Mouse (Mus musculus): ENCODE measurements around the gene Olfr481. TPM values are rescaled to one million over a fixed set of nuclear protein-coding genes. Genes with fewer than 3 reads are reported as not detected.

Olfr481 gene
- polyA plus RNA-seq (2014; fragmentation: Nextera tagmentation; extraction: Ambion mirVana), result not detected in 2 replicates

- no peak for ATAC-seq (ENCODE audit: low FRiP score)
- Histone ChIP-seq H3K9me3 (ENCODE audit: control insufficient read depth, low read length) (no peaks in the 10 kb centered on the region), H3K27me3 (ENCODE audit: control insufficient read depth, insufficient read depth, low read length) (no peaks in the 10 kb centered on the region), H3K9ac (ENCODE audit: low read length) (no peak within 1 kb of the TSS), H3K4me2 (no peak within 1 kb of the TSS), H3K36me3 (ENCODE audit: control insufficient read depth, insufficient read depth, low read length) (no peaks in the 10 kb centered on the region), H3K4me1 (ENCODE audit: control insufficient read depth, insufficient read depth, low read length) (no peaks in the 10 kb centered on the region), H3K27ac (ENCODE audit: low read depth, low read length) (no peak within 1 kb of the TSS), H3K4me3 (ENCODE audit: low read depth, low read length) (no peak within 1 kb of the TSS)
- no peak for DNase-seq (ENCODE audit: low spot score, missing footprints)
Observed at GRCm38 (mm10) chr7:108079555-108079954, at the start of gene Olfr481. Gene Olfr481 (plus strand): TSS chr7:108079855.

- no peak within 1 kb of the TSS for H3K4me2 ChIP-seq
- H3K4me3 ChIP-seq (ENCODE audit: low read depth, low read length), result no peak within 1 kb of the TSS
- ATAC-seq (ENCODE audit: low FRiP score), result no peak
- no peak for DNase-seq (ENCODE audit: low spot score, missing footprints)
- no peak within 1 kb of the TSS for H3K9ac ChIP-seq (ENCODE audit: low read length)
- H3K4me1 ChIP-seq (ENCODE audit: control insufficient read depth, insufficient read depth, low read length), result no peaks in the 10 kb centered on the region
- 80% methylated on average over 3 of the region's 3 CpGs for WGBS
- H3K36me3 ChIP-seq (ENCODE audit: control insufficient read depth, insufficient read depth, low read length), result no peaks in the 10 kb centered on the region
- no peak within 1 kb of the TSS for H3K27ac ChIP-seq (ENCODE audit: low read depth, low read length)
- no peaks in the 10 kb centered on the region for H3K9me3 ChIP-seq (ENCODE audit: control insufficient read depth, low read length)
- no peaks in the 10 kb centered on the region for H3K27me3 ChIP-seq (ENCODE audit: control insufficient read depth, insufficient read depth, low read length)
Observed at GRCm38 (mm10) chr7:108033889-108034288, 45.8 kb upstream of the Olfr481 start, which contains the start of gene Olfr478. Gene Olfr478 (minus strand): TSS chr7:108033989.

GRCm38 (mm10) chr7:108050393-108050792, 29.3 kb upstream of the Olfr481 start, which contains the start of gene Olfr479:
Gene Olfr479 (plus strand): TSS chr7:108050693.
- ATAC-seq (ENCODE audit: low FRiP score) (no peak), DNase-seq (ENCODE audit: low spot score, missing footprints) (no peak)
- Histone ChIP-seq H3K27ac (ENCODE audit: low read depth, low read length) (no peak within 1 kb of the TSS), H3K9ac (ENCODE audit: low read length) (no peak within 1 kb of the TSS), H3K4me2 (no peak within 1 kb of the TSS), H3K9me3 (ENCODE audit: control insufficient read depth, low read length) (no peaks in the 10 kb centered on the region), H3K36me3 (ENCODE audit: control insufficient read depth, insufficient read depth, low read length) (no peaks in the 10 kb centered on the region), H3K27me3 (ENCODE audit: control insufficient read depth, insufficient read depth, low read length) (no peaks in the 10 kb centered on the region), H3K4me1 (ENCODE audit: control insufficient read depth, insufficient read depth, low read length) (no peaks in the 10 kb centered on the region), H3K4me3 (ENCODE audit: low read depth, low read length) (no peak within 1 kb of the TSS)
- 86% methylated on average over 2 of the region's 2 CpGs for WGBS

- Histone ChIP-seq H3K36me3 (ENCODE audit: control insufficient read depth, insufficient read depth, low read length) (no peaks in the 10 kb centered on the region), H3K27me3 (ENCODE audit: control insufficient read depth, insufficient read depth, low read length) (no peaks in the 10 kb centered on the region), H3K4me1 (ENCODE audit: control insufficient read depth, insufficient read depth, low read length) (no peaks in the 10 kb centered on the region), H3K27ac (ENCODE audit: low read depth, low read length) (no peak within 1 kb of the TSS), H3K4me3 (ENCODE audit: low read depth, low read length) (no peak within 1 kb of the TSS), H3K4me2 (no peak within 1 kb of the TSS), H3K9ac (ENCODE audit: low read length) (no peak within 1 kb of the TSS), H3K9me3 (ENCODE audit: control insufficient read depth, low read length) (no peaks in the 10 kb centered on the region)
- WGBS, result 88% methylated on average over 1 of the region's 1 CpGs
- ATAC-seq (ENCODE audit: low FRiP score) (no peak), DNase-seq (ENCODE audit: low spot score, missing footprints) (no peak)
Observed at GRCm38 (mm10) chr7:108067246-108067645, 12.4 kb upstream of the Olfr481 start, which contains the start of gene Olfr480. Gene Olfr480 (minus strand): TSS chr7:108067346.

- Histone ChIP-seq H3K27ac (ENCODE audit: low read depth, low read length) (no peak within 1 kb of the TSS), H3K4me1 (ENCODE audit: control insufficient read depth, insufficient read depth, low read length) (no peaks in the 10 kb centered on the region), H3K27me3 (ENCODE audit: control insufficient read depth, insufficient read depth, low read length) (no peaks in the 10 kb centered on the region), H3K36me3 (ENCODE audit: control insufficient read depth, insufficient read depth, low read length) (no peaks in the 10 kb centered on the region), H3K9me3 (ENCODE audit: control insufficient read depth, low read length) (no peaks in the 10 kb centered on the region), H3K4me3 (ENCODE audit: low read depth, low read length) (no peak within 1 kb of the TSS), H3K9ac (ENCODE audit: low read length) (no peak within 1 kb of the TSS), H3K4me2 (no peak within 1 kb of the TSS)
- ATAC-seq (ENCODE audit: low FRiP score) (no peak), DNase-seq (ENCODE audit: low spot score, missing footprints) (no peak)
- WGBS, result 87% methylated on average over 1 of the region's 1 CpGs
Observed at GRCm38 (mm10) chr7:108097486-108097885, 17.8 kb downstream of the Olfr481 start, which contains the start of gene Olfr482. Gene Olfr482 (minus strand): TSS chr7:108097586.

GRCm38 (mm10) chr7:108100549-108100948, 20.9 kb downstream of the Olfr481 start, which contains the start of gene Olfr483:
Gene Olfr483 (plus strand): TSS chr7:108100849.
- Histone ChIP-seq H3K9ac (ENCODE audit: low read length) (no peak within 1 kb of the TSS), H3K27ac (ENCODE audit: low read depth, low read length) (no peak within 1 kb of the TSS), H3K4me1 (ENCODE audit: control insufficient read depth, insufficient read depth, low read length) (no peaks in the 10 kb centered on the region), H3K9me3 (ENCODE audit: control insufficient read depth, low read length) (no peaks in the 10 kb centered on the region), H3K4me2 (no peak within 1 kb of the TSS), H3K36me3 (ENCODE audit: control insufficient read depth, insufficient read depth, low read length) (no peaks in the 10 kb centered on the region), H3K4me3 (ENCODE audit: low read depth, low read length) (no peak within 1 kb of the TSS), H3K27me3 (ENCODE audit: control insufficient read depth, insufficient read depth, low read length) (no peaks in the 10 kb centered on the region)
- 87% methylated on average over 1 of the region's 1 CpGs for WGBS
- DNase-seq (ENCODE audit: low spot score, missing footprints) (no peak), ATAC-seq (ENCODE audit: low FRiP score) (no peak)

- no peak overlapping the region for H3K4me2 ChIP-seq
- ATAC-seq (ENCODE audit: low FRiP score) (no peak), DNase-seq (ENCODE audit: low spot score, missing footprints) (no peak)
- H3K4me1 ChIP-seq (ENCODE audit: control insufficient read depth, insufficient read depth, low read length), result no peaks in the 10 kb centered on the region
- H3K27ac ChIP-seq (ENCODE audit: low read depth, low read length), result no peak overlapping the region
- no peaks in the 10 kb centered on the region for H3K36me3 ChIP-seq (ENCODE audit: control insufficient read depth, insufficient read depth, low read length)
- H3K9me3 ChIP-seq (ENCODE audit: control insufficient read depth, low read length), result no peaks in the 10 kb centered on the region
- no peak overlapping the region for H3K4me3 ChIP-seq (ENCODE audit: low read depth, low read length)
- 9% methylated on average over 1 of the region's 1 CpGs for WGBS
- no peaks in the 10 kb centered on the region for H3K27me3 ChIP-seq (ENCODE audit: control insufficient read depth, insufficient read depth, low read length)
- no peak overlapping the region for H3K9ac ChIP-seq (ENCODE audit: low read length)
Observed at GRCm38 (mm10) chr7:108120681-108121080, 41.0 kb downstream of the Olfr481 start.

GRCm38 (mm10) chr7:108121416-108121815, 41.8 kb downstream of the Olfr481 start:
- ATAC-seq (ENCODE audit: low FRiP score) (no peak), DNase-seq (ENCODE audit: low spot score, missing footprints) (no peak)
- Histone ChIP-seq H3K4me3 (ENCODE audit: low read depth, low read length) (no peak overlapping the region), H3K4me1 (ENCODE audit: control insufficient read depth, insufficient read depth, low read length) (no peaks in the 10 kb centered on the region), H3K27me3 (ENCODE audit: control insufficient read depth, insufficient read depth, low read length) (no peaks in the 10 kb centered on the region), H3K4me2 (no peak overlapping the region), H3K27ac (ENCODE audit: low read depth, low read length) (no peak overlapping the region), H3K9ac (ENCODE audit: low read length) (no peak overlapping the region), H3K36me3 (ENCODE audit: control insufficient read depth, insufficient read depth, low read length) (no peaks in the 10 kb centered on the region), H3K9me3 (ENCODE audit: control insufficient read depth, low read length) (no peaks in the 10 kb centered on the region)
- 80% methylated on average over 1 of the region's 1 CpGs for WGBS

- Histone ChIP-seq H3K4me3 (ENCODE audit: low read depth, low read length) (no peak within 1 kb of the TSS), H3K9me3 (ENCODE audit: control insufficient read depth, low read length) (no peaks in the 10 kb centered on the region), H3K36me3 (ENCODE audit: control insufficient read depth, insufficient read depth, low read length) (no peaks in the 10 kb centered on the region), H3K4me2 (no peak within 1 kb of the TSS), H3K9ac (ENCODE audit: low read length) (no peak within 1 kb of the TSS), H3K27me3 (ENCODE audit: control insufficient read depth, insufficient read depth, low read length) (no peaks in the 10 kb centered on the region), H3K4me1 (ENCODE audit: control insufficient read depth, insufficient read depth, low read length) (no peaks in the 10 kb centered on the region), H3K27ac (ENCODE audit: low read depth, low read length) (no peak within 1 kb of the TSS)
- no peak for ATAC-seq (ENCODE audit: low FRiP score)
- DNase-seq (ENCODE audit: low spot score, missing footprints), result no peak
Observed at GRCm38 (mm10) chr7:108127349-108127748, 47.7 kb downstream of the Olfr481 start, which contains the start of gene Olfr484. Gene Olfr484 (minus strand): TSS chr7:108127449.
